Mouse (Mus musculus): ENCODE data around the gene Nedd8. TPM values are rescaled to one million over a fixed set of nuclear protein-coding genes. Genes with fewer than 3 reads are reported as not detected.

The Nedd8 gene
- polyA plus RNA-seq (2014; fragmentation: Illumina TruSeq; extraction: RNeasy Lipid Tissue Mini Kit (QIAGEN cat#74804); ENCODE audit: low read depth, low replicate concordance): 186 TPM

DNA sequence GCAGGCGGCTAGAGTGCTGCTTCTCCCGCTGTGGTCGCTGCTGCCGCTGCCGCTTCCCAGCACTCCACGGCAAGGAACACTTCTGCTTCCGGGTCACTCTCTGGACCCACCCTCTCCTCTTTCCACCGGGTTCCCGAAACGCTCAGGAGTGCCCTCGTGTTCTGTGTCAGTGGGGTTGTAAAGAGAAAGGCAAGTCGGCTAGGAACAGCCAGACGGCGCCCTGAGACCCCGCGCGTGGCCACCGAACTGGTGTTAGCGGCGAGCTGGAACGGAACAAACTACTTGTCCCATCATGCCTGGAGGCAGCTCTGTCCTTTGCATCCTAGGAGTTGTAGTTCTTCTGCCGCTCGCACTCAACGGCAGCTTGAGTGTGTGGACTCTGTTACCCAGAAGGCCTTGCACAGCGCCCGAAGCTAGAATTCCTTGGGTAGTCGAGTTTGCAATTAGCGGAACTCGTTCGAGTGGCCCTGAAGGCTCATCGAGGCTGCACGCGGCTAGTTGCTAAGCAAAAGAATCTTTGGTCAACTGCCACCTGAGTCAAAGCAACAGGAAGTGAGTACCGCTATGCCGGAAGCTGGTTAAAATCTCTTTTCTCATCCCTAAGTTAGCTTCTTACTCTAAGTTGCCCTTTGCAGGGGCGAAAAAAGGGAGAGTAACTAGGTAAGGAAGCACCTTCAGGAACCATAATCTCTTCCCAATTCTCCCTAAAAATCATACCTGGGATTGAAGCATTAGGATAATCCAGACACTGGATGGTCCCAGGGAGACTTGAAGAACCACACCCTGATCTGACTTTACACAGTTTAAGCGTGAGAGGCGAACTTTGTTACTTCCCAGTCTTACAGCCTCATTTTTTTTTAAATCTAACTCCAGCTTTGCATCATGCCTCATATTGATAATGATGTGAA is at the start of gene Nedd8, which contains the start of gene Gmpr2:
TSS of gene Nedd8 (minus strand) at position 292 of the 908 bp plus-strand sequence.
TSS of gene Gmpr2 (plus strand) at position 109 of the 908 bp plus-strand sequence.

DNA sequence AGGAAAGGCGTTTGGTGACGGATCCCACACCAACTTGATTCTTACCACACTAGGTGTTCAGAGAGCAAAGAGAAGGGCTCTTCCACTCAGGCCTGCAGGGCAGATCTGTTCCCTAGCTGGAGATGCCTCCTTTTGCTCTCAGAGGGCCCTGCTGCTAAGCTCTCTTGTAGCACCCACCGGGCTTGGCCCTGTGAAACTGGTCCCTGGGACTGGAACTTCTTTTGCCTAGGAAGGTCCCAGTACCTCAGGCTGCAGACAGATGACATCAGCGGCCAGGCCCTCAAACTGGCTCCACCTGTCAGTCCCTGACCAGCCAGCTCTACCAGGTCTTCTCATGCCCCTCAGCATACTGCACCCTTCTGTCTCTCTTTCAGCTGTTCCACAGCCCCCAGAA is 41.8 kb upstream of the Nedd8 start, which contains the start of gene Tgm1:
TSS of gene Tgm1 (minus strand) at position 198 of the 394 bp plus-strand sequence.

DNA sequence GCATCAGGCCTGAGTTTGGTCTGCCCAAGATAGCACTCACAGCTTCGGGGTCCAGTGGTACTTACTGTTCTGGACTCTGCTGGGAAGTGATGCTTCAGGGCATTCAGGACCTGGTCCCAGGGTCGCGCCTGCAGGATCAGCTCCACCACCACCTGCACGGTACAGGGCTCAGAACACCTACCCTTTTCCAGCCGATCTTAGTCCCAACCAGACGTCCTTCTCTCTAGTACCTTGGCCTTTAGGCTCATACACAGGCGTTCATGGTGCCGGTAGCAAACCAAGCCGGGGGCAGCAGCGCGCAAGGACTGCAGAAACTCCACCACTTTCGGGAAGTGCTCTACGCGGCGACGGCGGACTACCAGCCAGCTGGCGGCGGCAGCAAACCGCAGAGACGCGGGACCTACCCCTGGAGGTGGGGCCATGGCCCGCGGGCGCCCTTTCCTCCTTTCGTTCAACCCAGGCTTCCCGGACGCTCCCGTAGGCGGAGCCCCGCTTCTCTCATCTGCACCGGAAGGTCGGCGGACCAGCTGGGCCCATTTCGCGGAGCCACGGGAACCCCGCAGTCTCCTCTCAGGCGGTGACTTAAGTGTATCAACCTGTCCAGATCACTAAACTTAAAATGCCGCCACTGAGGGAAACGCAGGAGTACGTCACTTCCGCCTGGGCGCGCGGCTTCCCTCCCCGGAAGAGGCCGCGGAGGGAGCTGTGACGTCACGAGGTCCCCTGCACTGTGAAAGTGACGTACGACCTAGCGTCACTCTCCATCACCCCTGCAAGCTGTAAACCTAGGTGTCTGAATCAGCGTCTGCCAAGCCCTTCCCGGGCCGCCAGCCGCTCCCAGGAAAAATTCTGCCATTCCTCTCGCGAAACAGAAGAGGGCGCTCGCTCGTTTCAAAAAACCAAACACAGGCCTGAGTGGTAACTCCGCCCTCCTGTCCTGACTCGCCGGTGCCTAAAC is 9.5 kb upstream of the Nedd8 start, which contains the start of gene Tinf2:
TSS of gene Tinf2 (minus strand) at position 661 of the 958 bp plus-strand sequence.

DNA sequence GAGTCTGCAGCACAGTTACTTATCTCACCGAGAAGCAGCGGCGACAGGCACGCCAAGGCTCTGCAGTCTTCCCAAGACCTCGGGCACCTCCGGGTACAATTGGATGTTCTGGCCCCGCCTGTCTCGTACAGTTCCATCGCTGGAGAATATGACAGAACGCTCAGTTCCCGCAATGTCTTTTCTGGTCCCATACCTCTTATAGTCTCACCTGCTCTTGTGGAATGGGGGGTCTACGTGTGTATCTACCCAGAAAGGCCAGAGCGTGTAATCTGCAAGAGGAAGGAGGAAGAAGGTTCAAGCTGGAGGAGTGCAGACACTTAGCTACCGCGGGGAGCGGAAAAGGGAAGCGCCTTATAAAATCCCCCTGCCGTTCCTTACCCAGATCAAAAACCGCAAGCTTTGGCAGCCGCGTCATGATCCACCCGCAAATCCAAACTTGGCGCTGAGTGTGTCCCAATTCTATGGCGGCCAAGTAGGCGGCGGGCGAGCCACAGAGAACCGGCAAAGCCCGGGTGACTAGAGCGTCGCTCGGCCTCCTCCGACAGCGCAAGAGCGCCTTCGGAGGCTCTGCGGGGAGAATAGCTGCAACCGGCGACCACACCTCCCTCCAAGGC is 11.9 kb downstream of the Nedd8 start, which contains the start of gene Mdp1:
TSS of gene Mdp1 (minus strand) at position 549 of the 614 bp plus-strand sequence.

DNA sequence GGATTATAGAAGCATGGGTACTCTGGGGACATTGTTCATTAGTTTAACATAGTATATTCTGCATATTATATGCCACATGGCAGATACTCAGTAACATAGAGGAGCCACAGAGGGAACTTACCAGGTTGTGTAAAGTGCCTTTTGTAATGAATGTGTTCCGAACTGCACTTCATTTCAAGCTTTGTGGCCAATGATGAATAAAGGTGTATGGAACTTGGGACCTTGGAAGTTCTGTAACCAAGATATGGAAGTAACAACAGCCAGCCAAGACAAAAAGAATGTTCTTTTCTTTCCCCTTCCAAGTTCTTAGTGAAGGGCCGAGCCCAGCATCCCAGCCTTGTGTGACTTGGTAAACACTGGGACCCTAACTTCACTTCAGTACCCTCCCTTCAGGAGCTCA is 22.0 kb downstream of the Nedd8 start, which contains the start of gene Tssk4:
TSS of gene Tssk4 (plus strand) at position 301 of the 400 bp plus-strand sequence.

DNA sequence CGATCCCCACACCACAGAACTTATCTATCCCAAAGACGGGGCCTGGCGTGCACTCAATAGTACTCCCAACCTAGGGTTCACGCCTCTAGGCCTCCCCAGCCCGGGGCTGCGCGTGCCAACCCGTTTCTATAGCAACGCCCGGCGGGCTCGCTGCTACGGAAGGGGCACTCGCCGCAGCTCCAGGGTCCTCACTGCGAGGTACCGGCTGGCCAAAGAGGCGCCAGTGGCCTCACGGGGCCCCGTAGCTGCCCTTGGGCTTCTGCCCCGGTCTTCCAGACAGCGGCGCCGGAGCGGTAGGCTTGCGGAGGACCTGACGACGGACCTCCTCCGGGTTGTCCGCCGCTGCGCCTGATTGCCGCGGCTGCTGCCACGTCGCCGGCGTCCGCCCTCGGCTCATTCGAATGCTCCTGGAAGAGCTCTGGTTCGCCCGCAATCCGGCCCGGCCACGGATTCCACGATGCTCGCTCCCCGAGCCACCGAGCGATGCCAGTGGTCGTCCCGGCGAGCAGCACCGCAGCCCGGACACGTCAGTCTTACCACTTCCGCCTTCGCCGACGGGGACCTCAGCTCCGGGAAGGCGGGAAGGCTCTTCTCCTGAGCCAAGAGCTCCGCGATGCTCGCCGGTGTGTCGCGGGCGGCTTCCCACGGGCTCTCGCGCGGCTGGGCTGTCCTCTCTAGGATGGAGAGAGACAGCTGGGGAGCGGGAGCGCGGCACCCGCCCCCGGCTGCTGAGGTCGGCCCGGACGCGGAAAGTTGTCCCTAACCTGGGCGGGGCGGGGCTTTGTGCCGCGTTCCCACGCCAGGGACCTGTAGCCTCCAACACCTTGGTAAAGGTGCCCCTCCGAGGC is 28.6 kb downstream of the Nedd8 start, which contains the start of gene Tm9sf1:
TSS of gene Tm9sf1 (minus strand) at position 747 of the 848 bp plus-strand sequence.

DNA sequence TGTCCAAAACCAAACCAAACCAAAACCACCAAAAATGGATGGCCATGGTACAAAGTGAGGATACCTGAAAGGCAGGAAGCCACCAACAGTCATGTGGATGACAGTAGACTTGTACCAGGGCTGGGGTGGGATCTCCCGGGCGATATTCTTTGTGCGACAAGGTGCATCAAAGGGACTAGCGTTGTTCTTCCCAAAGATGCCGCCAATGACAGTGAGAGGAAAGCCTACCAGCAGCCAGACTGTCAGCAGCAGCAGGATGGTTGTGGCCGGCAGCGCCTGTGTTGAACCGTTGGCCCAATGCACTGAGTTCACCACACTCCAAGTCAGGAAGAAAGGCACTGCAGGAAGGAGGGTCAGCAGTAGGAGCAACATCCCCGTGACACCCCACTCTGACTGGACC is 34.1 kb downstream of the Nedd8 start, which contains the start of gene Gm49378:
TSS of gene Gm49378 (minus strand) at position 101 of the 400 bp plus-strand sequence.

DNA sequence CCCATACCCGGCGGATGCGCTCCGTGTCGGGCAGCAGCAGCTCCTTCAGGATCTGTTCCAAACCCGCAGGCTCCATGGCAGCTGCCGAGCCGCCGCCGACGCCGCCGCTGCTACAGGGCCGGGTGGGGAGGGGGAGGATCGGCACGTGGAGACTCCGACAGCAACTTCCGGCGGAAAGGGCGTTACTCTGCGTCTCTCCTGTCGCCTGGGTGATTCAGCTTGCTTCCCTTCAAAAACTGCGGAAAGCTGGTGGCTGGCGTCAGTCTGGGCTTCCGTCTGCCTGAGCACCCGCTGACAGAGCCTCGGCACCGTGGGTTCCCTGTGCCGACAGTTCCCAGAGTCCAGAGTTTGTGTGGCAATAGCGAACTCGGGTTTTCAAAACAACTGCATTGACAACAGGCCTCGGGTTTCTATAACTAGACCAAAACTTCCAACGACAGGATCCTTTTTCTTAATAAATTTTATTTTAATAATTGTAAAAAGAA is 36.4 kb downstream of the Nedd8 start, which contains the start of gene Ipo4:
TSS of gene Ipo4 (minus strand) at position 435 of the 485 bp plus-strand sequence.

DNA sequence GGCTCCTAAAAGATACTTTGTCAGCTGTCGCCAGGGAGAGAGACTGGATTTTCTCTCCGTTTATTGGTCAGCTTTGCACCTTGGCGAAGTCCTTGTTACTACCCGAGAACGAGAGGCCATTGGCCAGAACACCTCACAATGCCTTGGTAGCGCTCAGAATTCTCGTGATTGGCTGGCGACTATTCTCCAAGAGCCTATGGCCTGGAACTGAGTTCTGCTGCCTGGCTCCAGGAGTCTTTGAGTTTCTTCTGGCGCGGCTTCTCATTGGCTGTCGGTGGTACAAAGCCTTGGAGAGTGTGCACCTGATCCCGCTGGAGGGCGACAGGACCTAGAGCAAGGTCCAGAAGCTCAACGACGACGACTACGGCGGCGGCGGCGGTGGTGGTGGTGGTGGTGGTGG is 54.1 kb downstream of the Nedd8 start, which contains the start of gene Rec8:
TSS of gene Rec8 (plus strand) at position 216 of the 400 bp plus-strand sequence.

Other genes with a start within 250 kb of the Nedd8 start
- 82.3 TPM for gene Dhrs4, start 193.4 kb downstream of the Nedd8 start, polyA plus RNA-seq (2014; fragmentation: Illumina TruSeq; extraction: RNeasy Lipid Tissue Mini Kit (QIAGEN cat#74804); ENCODE audit: low read depth, low replicate concordance)
- 0.93 TPM for gene Carmil3, start 181.5 kb downstream of the Nedd8 start, polyA plus RNA-seq (2014; fragmentation: Illumina TruSeq; extraction: RNeasy Lipid Tissue Mini Kit (QIAGEN cat#74804); ENCODE audit: low read depth, low replicate concordance)
- gene Cpne6, start 161.7 kb downstream of the Nedd8 start, polyA plus RNA-seq (2014; fragmentation: Illumina TruSeq; extraction: RNeasy Lipid Tissue Mini Kit (QIAGEN cat#74804); ENCODE audit: low read depth, low replicate concordance): not detected
- gene Nrl, start 147.1 kb downstream of the Nedd8 start, polyA plus RNA-seq (2014; fragmentation: Illumina TruSeq; extraction: RNeasy Lipid Tissue Mini Kit (QIAGEN cat#74804); ENCODE audit: low read depth, low replicate concordance): not detected
- gene Pck2, start 131.9 kb downstream of the Nedd8 start, polyA plus RNA-seq (2014; fragmentation: Illumina TruSeq; extraction: RNeasy Lipid Tissue Mini Kit (QIAGEN cat#74804); ENCODE audit: low read depth, low replicate concordance): 33.9 TPM
- 139 TPM for gene Dcaf11, start 112.1 kb downstream of the Nedd8 start, polyA plus RNA-seq (2014; fragmentation: Illumina TruSeq; extraction: RNeasy Lipid Tissue Mini Kit (QIAGEN cat#74804); ENCODE audit: low read depth, low replicate concordance)
- 1.9 TPM for gene A730061H03Rik, start 111.7 kb downstream of the Nedd8 start, polyA plus RNA-seq (2014; fragmentation: Illumina TruSeq; extraction: RNeasy Lipid Tissue Mini Kit (QIAGEN cat#74804); ENCODE audit: low read depth, low replicate concordance)
- gene Fitm1, start 96.5 kb downstream of the Nedd8 start, polyA plus RNA-seq (2014; fragmentation: Illumina TruSeq; extraction: RNeasy Lipid Tissue Mini Kit (QIAGEN cat#74804); ENCODE audit: low read depth, low replicate concordance): 0.46 TPM
- gene Psme1, start 94.0 kb downstream of the Nedd8 start, polyA plus RNA-seq (2014; fragmentation: Illumina TruSeq; extraction: RNeasy Lipid Tissue Mini Kit (QIAGEN cat#74804); ENCODE audit: low read depth, low replicate concordance): 110 TPM
- 40.1 TPM for gene Emc9, start 86.8 kb downstream of the Nedd8 start, polyA plus RNA-seq (2014; fragmentation: Illumina TruSeq; extraction: RNeasy Lipid Tissue Mini Kit (QIAGEN cat#74804); ENCODE audit: low read depth, low replicate concordance)
- 153 TPM for gene Psme2, start 81.0 kb downstream of the Nedd8 start, polyA plus RNA-seq (2014; fragmentation: Illumina TruSeq; extraction: RNeasy Lipid Tissue Mini Kit (QIAGEN cat#74804); ENCODE audit: low read depth, low replicate concordance)
- 20.2 TPM for gene Rnf31, start 80.4 kb downstream of the Nedd8 start, polyA plus RNA-seq (2014; fragmentation: Illumina TruSeq; extraction: RNeasy Lipid Tissue Mini Kit (QIAGEN cat#74804); ENCODE audit: low read depth, low replicate concordance)
- gene Irf9, start 68.6 kb downstream of the Nedd8 start, polyA plus RNA-seq (2014; fragmentation: Illumina TruSeq; extraction: RNeasy Lipid Tissue Mini Kit (QIAGEN cat#74804); ENCODE audit: low read depth, low replicate concordance): 46.8 TPM
- 25.8 TPM for gene Rec8, start 54.1 kb downstream of the Nedd8 start, polyA plus RNA-seq (2014; fragmentation: Illumina TruSeq; extraction: RNeasy Lipid Tissue Mini Kit (QIAGEN cat#74804); ENCODE audit: low read depth, low replicate concordance)
- 45.8 TPM for gene Ipo4, start 36.2 kb downstream of the Nedd8 start, polyA plus RNA-seq (2014; fragmentation: Illumina TruSeq; extraction: RNeasy Lipid Tissue Mini Kit (QIAGEN cat#74804); ENCODE audit: low read depth, low replicate concordance)
- 0.86 TPM for gene Gm49378, start 34.2 kb downstream of the Nedd8 start, polyA plus RNA-seq (2014; fragmentation: Illumina TruSeq; extraction: RNeasy Lipid Tissue Mini Kit (QIAGEN cat#74804); ENCODE audit: low read depth, low replicate concordance)
- gene Tm9sf1, start 28.3 kb downstream of the Nedd8 start, polyA plus RNA-seq (2014; fragmentation: Illumina TruSeq; extraction: RNeasy Lipid Tissue Mini Kit (QIAGEN cat#74804); ENCODE audit: low read depth, low replicate concordance): 96.9 TPM
- 5.4 TPM for gene Tssk4, start 21.9 kb downstream of the Nedd8 start, polyA plus RNA-seq (2014; fragmentation: Illumina TruSeq; extraction: RNeasy Lipid Tissue Mini Kit (QIAGEN cat#74804); ENCODE audit: low read depth, low replicate concordance)
- gene Mdp1, start 11.6 kb downstream of the Nedd8 start, polyA plus RNA-seq (2014; fragmentation: Illumina TruSeq; extraction: RNeasy Lipid Tissue Mini Kit (QIAGEN cat#74804); ENCODE audit: low read depth, low replicate concordance): 46.3 TPM
- 25.4 TPM for gene Gmpr2, start 183 bp downstream of the Nedd8 start, polyA plus RNA-seq (2014; fragmentation: Illumina TruSeq; extraction: RNeasy Lipid Tissue Mini Kit (QIAGEN cat#74804); ENCODE audit: low read depth, low replicate concordance)
- 14.4 TPM for gene Tinf2, start 9.7 kb upstream of the Nedd8 start, polyA plus RNA-seq (2014; fragmentation: Illumina TruSeq; extraction: RNeasy Lipid Tissue Mini Kit (QIAGEN cat#74804); ENCODE audit: low read depth, low replicate concordance)
- 2.5 TPM for gene Tgm1, start 41.8 kb upstream of the Nedd8 start, polyA plus RNA-seq (2014; fragmentation: Illumina TruSeq; extraction: RNeasy Lipid Tissue Mini Kit (QIAGEN cat#74804); ENCODE audit: low read depth, low replicate concordance)
- gene Rabggta, start 50.1 kb upstream of the Nedd8 start, polyA plus RNA-seq (2014; fragmentation: Illumina TruSeq; extraction: RNeasy Lipid Tissue Mini Kit (QIAGEN cat#74804); ENCODE audit: low read depth, low replicate concordance): 28.8 TPM
- 77.8 TPM for gene Dhrs1, start 73.6 kb upstream of the Nedd8 start, polyA plus RNA-seq (2014; fragmentation: Illumina TruSeq; extraction: RNeasy Lipid Tissue Mini Kit (QIAGEN cat#74804); ENCODE audit: low read depth, low replicate concordance)
- 15.5 TPM for gene Nop9, start 73.6 kb upstream of the Nedd8 start, polyA plus RNA-seq (2014; fragmentation: Illumina TruSeq; extraction: RNeasy Lipid Tissue Mini Kit (QIAGEN cat#74804); ENCODE audit: low read depth, low replicate concordance)
- 5.3 TPM for gene Cideb, start 86.3 kb upstream of the Nedd8 start, polyA plus RNA-seq (2014; fragmentation: Illumina TruSeq; extraction: RNeasy Lipid Tissue Mini Kit (QIAGEN cat#74804); ENCODE audit: low read depth, low replicate concordance)
- 0.77 TPM for gene Ltb4r2, start 89.3 kb upstream of the Nedd8 start, polyA plus RNA-seq (2014; fragmentation: Illumina TruSeq; extraction: RNeasy Lipid Tissue Mini Kit (QIAGEN cat#74804); ENCODE audit: low read depth, low replicate concordance)
- 2.9 TPM for gene Ltb4r1, start 93.8 kb upstream of the Nedd8 start, polyA plus RNA-seq (2014; fragmentation: Illumina TruSeq; extraction: RNeasy Lipid Tissue Mini Kit (QIAGEN cat#74804); ENCODE audit: low read depth, low replicate concordance)
- 9.6 TPM for gene Adcy4, start 112.0 kb upstream of the Nedd8 start, polyA plus RNA-seq (2014; fragmentation: Illumina TruSeq; extraction: RNeasy Lipid Tissue Mini Kit (QIAGEN cat#74804); ENCODE audit: low read depth, low replicate concordance)
- 3.7 TPM for gene Ripk3, start 116.7 kb upstream of the Nedd8 start, polyA plus RNA-seq (2014; fragmentation: Illumina TruSeq; extraction: RNeasy Lipid Tissue Mini Kit (QIAGEN cat#74804); ENCODE audit: low read depth, low replicate concordance)
- 8.8 TPM for gene Nfatc4, start 151.0 kb upstream of the Nedd8 start, polyA plus RNA-seq (2014; fragmentation: Illumina TruSeq; extraction: RNeasy Lipid Tissue Mini Kit (QIAGEN cat#74804); ENCODE audit: low read depth, low replicate concordance)
- gene Nynrin, start 181.9 kb upstream of the Nedd8 start, polyA plus RNA-seq (2014; fragmentation: Illumina TruSeq; extraction: RNeasy Lipid Tissue Mini Kit (QIAGEN cat#74804); ENCODE audit: low read depth, low replicate concordance): 4.7 TPM
- 0.21 TPM for gene Cbln3, start 212.3 kb upstream of the Nedd8 start, polyA plus RNA-seq (2014; fragmentation: Illumina TruSeq; extraction: RNeasy Lipid Tissue Mini Kit (QIAGEN cat#74804); ENCODE audit: low read depth, low replicate concordance)
- 19.3 TPM for gene Khnyn, start 212.8 kb upstream of the Nedd8 start, polyA plus RNA-seq (2014; fragmentation: Illumina TruSeq; extraction: RNeasy Lipid Tissue Mini Kit (QIAGEN cat#74804); ENCODE audit: low read depth, low replicate concordance)
- gene Sdr39u1, start 228.2 kb upstream of the Nedd8 start, polyA plus RNA-seq (2014; fragmentation: Illumina TruSeq; extraction: RNeasy Lipid Tissue Mini Kit (QIAGEN cat#74804); ENCODE audit: low read depth, low replicate concordance): 52.9 TPM